Mouse (Mus musculus): Measurements from ENCODE around the gene Apela. TPM values are rescaled to one million over a fixed set of nuclear protein-coding genes. Genes with fewer than 3 reads are reported as not detected.

The Apela gene
- 2.0 and 2.8 TPM in 2 replicates for polyA plus RNA-seq (2015; fragmentation: Nextera tagmentation; extraction: Ambion mirVana)

DNA sequence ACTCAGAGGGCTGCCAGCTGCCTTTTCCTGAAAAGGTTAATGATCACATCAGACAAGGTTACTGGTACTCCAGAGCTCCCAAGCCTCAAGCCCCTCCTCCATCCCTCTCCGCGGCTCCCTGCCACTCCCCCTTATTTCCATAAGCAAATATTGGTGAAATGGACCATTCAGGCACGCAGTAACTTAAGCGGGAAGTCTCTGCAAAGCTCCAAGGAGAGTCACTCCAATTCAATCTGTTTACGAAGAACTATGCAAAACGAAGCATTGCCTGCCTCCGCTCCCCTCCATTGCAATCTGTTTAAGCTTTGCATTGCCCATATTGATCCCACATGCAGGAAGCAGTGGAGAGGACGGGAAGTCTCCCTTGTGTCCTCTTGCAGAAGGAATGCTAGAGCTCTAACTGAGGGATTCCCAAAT lies at the start of gene Apela:
Gene Apela (minus strand): TSS at position 220 of the 417 bp plus-strand sequence.

DNA sequence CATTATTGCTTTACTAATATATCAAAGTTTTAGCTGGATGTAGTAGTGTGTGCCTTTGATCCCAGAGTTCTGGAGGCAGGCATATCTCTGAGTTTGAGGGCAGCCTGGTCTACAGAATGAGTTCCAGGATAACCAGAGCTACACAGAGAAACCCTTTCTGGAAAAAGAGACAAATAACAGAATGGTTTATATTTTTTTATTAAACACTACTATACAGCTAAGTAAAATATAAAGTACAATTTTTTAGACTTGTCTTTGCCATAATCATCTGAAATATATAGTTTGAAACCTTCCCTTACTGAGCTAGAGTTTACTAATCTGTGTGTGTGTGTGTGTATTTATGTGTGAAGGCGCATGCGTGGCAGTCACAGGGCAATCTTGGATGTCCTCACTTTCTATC lies 37.6 kb upstream of the Apela start, which contains the start of gene Gm10663:
Gene Gm10663 (plus strand): TSS at position 301 of the 400 bp plus-strand sequence.

DNA sequence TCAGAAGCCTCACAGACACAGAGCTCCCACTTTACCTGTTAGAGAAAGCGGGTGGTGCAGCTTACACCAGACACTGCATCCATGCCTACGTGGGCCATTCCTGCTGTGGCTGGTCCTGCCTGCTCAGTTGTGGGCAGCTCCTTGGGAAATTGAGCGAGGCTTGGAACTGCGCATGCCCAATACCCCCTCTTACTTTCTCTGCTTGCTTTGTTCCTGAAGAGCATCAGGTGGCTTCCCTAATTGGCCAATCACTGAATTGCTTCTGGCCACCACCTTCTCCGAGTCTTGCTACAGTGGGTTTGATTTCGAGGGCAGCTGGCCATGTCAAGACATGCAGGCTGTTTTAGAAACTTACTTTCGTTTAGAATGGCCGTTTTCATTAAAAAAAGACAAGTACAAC lies 18.7 kb downstream of the Apela start, which contains the start of the genes Trim61 and Trim60:
Gene Trim61 (minus strand): TSS at position 101 of the 400 bp plus-strand sequence.
Gene Trim60 (minus strand): TSS at position 162 of the 400 bp plus-strand sequence.

GRCm38 (mm10) chr8:64987731-64988130 lies 49.4 kb downstream of the Apela start, which contains the start of gene Trim75:
Trim75 (minus strand) TSS chr8:64987831.

Other genes starting within 250 kb of the Apela start
- 32.8 and 33.3 TPM in 2 replicates for gene Klhl2, start 187.3 kb downstream of the Apela start, polyA plus RNA-seq (2015; fragmentation: Nextera tagmentation; extraction: Ambion mirVana)
- gene Tmem192, start 90.2 kb downstream of the Apela start, polyA plus RNA-seq (2015; fragmentation: Nextera tagmentation; extraction: Ambion mirVana) = 47.2 and 52.4 TPM in 2 replicates
- gene Trim75, start 49.5 kb downstream of the Apela start, polyA plus RNA-seq (2015; fragmentation: Nextera tagmentation; extraction: Ambion mirVana) = 0.25 TPM in 1 of 2 replicates, not detected in the other
- gene Trim61, start 18.8 kb downstream of the Apela start, polyA plus RNA-seq (2015; fragmentation: Nextera tagmentation; extraction: Ambion mirVana) = 0.15 TPM in 1 of 2 replicates, not detected in the other
- 0.08 TPM in 1 of 2 replicates, not detected in the other for gene Trim60, start 18.8 kb downstream of the Apela start, polyA plus RNA-seq (2015; fragmentation: Nextera tagmentation; extraction: Ambion mirVana)
- gene Gm10663, start 37.7 kb upstream of the Apela start, polyA plus RNA-seq (2015; fragmentation: Nextera tagmentation; extraction: Ambion mirVana) = not detected in 2 replicates
- not detected in 2 replicates for gene BC030870, start 92.2 kb upstream of the Apela start, polyA plus RNA-seq (2015; fragmentation: Nextera tagmentation; extraction: Ambion mirVana)